Mouse (Mus musculus) ES-E14 (cell line): ENCODE measurements around the gene Pde6c. TPM values are rescaled to one million over a fixed set of nuclear protein-coding genes. Genes with fewer than 3 reads are reported as not detected.

Experiments
- DNase-seq: peaks from one replicate; pipeline ENCODE4 v3.0.0-alpha.2; 2013; ENCODE audit warnings: low read depth, low spot score
- H3K27ac ChIP-seq: 2 replicates; pipeline ENCODE4 v1.5.1; 2012; ENCODE audit warnings: low read depth, mild to moderate bottlenecking, low read length, moderate library complexity, mixed read lengths; ENCODE audit not compliant: poor library complexity, insufficient read depth, severe bottlenecking
- H3K36me3 ChIP-seq: 2 replicates; pipeline ENCODE4 v1.6.1; 2012; ENCODE audit warnings: mild to moderate bottlenecking, low read length, moderate library complexity, mixed read lengths; ENCODE audit not compliant: control insufficient read depth, poor library complexity, insufficient read depth, severe bottlenecking
- H3K4me1 ChIP-seq, 2 experiments: fragments of 150-350 bp in 1 of 2; sonication (generic) in 1 of 2; 2 replicates each; pipeline ENCODE4 v1.6.1; 2012; ENCODE audit warnings: low read length in 2 of 2, mild to moderate bottlenecking in 1 of 2, mixed read lengths in 1 of 2; ENCODE audit not compliant: control insufficient read depth in 2 of 2, insufficient read depth in 2 of 2, poor library complexity in 1 of 2
- H3K4me3 ChIP-seq, 2 experiments: fragments of 150-350 bp in 1 of 2; sonication (generic) in 1 of 2; 2 replicates each; pipeline ENCODE4 v1.5.1; 2012; ENCODE audit warnings: low read length in 2 of 2, low read depth in 1 of 2, mild to moderate bottlenecking in 1 of 2, mixed read lengths in 1 of 2; ENCODE audit not compliant: insufficient read depth in 1 of 2, poor library complexity in 1 of 2, severe bottlenecking in 1 of 2
- H3K9ac ChIP-seq: 2 replicates; pipeline ENCODE4 v1.6.1; 2012; ENCODE audit warnings: low read depth, mild to moderate bottlenecking, low read length, mixed read lengths; ENCODE audit not compliant: poor library complexity, insufficient read depth, severe bottlenecking
- H3K9me3 ChIP-seq: fragments of 150-350 bp; sonication (generic); 2 replicates; pipeline ENCODE4 v1.6.1; 2012; ENCODE audit warnings: low read depth, mild to moderate bottlenecking, low read length; ENCODE audit not compliant: control insufficient read depth, insufficient read depth
- CHD2 ChIP-seq: IDR thresholded peaks from 2 replicates; pipeline ENCODE4 v1.6.1; 2014; ENCODE audit warnings: mild to moderate bottlenecking, low read depth, low read length, inconsistent platforms
- HCFC1 ChIP-seq: IDR thresholded peaks from 2 replicates; pipeline ENCODE4 v1.6.1; 2012; ENCODE audit warnings: low read length, inconsistent platforms, borderline replicate concordance; ENCODE audit not compliant: insufficient read depth
- MAFK ChIP-seq: IDR thresholded peaks from 2 replicates; pipeline ENCODE4 v1.6.1; 2014; ENCODE audit warnings: mild to moderate bottlenecking, low read depth, low read length, inconsistent platforms; ENCODE audit not compliant: insufficient read depth
- ZC3H11A ChIP-seq: IDR thresholded peaks from 2 replicates; pipeline ENCODE4 v1.6.1; 2012; ENCODE audit warnings: low read depth, mild to moderate bottlenecking, inconsistent platforms, low read length, borderline replicate concordance
- ZNF384 ChIP-seq: IDR thresholded peaks from 2 replicates; pipeline ENCODE4 v1.6.1; 2012; ENCODE audit warnings: low read depth, low read length, inconsistent platforms
- in situ Hi-C, 2 experiments: fragments of 600-800 bp; cut with MboI; formaldehyde crosslinking; loops; one replicate each; pipeline ENCODE4 v1.15.1; 2025; ENCODE audit warnings: low sequenced_read_pairs in 2 of 2, inconsistent platforms in 1 of 2; ENCODE audit not compliant: unreplicated experiment in 2 of 2
- total RNA-seq: library from RNA; depleted of rRNA; stranded (reverse); fragments of 300-350 nt; gene quantifications from 2 replicates; pipeline ENCODE4 v1.2.3, GENCODE M21; 2012

Pde6c gene
- total RNA-seq, 1 experiment = not detected

DNA sequence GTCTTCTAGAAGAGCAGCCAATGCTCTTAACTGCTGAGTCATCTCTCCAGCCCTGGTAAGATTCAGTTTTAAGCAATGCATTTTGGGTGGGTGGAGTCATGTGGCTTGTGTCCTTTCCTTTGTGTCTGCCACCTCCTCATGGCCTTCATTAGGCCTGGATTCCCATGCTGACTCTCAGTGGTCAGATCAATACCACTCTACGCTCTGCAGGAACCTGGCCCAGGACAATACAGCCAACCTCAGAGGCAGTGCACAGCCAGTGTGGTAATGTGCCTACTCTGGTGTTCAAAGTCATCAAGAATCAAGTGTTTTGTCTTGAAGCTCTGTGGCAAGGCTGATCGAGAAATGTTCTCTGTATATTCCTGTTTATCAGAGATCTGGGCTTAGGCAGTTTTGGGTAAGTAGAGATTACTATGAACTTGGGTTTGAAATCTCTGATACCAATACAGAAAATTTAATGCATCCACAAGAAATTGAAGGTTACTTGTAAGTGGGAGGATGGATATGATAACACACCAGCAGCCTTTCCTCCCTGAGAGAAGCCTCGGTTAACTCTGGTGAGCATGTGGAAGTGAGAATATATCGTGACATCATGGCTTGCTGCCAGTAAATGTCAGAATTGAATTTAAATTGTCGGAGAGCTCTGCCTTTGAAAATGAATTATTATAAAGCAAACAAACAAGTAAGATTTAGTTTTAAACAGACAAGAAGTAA, 54.2 kb downstream of the Pde6c start:
- TF ChIP-seq ZNF384 (no peak), MAFK (peak; percentile 49; the same call in 1 of the 2 replicates), HCFC1 (no peak), CHD2 (no peak), ZC3H11A (no peak)
- DNase-seq = no peak
- Histone ChIP-seq H3K9ac (no peak overlapping the region), H3K27ac (no peak overlapping the region), H3K4me1 (no peaks in the 10 kb centered on the region), H3K4me3 (no peak overlapping the region), H3K9me3 (no peaks in the 10 kb centered on the region), H3K36me3 (peaks cover 7% of the 10 kb centered on the region; the same call in 1 of the 2 replicates)
- in situ Hi-C loops = loop anchor here in 1 of 2 experiments (25.0 kb wide), 1 partner anchor 224 kb away; no protein-coding TSS in a partner anchor

- Histone ChIP-seq H3K4me1 (no peaks in the 10 kb centered on the region), H3K4me3 (no peak overlapping the region), H3K9ac (no peak overlapping the region), H3K9me3 (no peaks in the 10 kb centered on the region), H3K27ac (no peak overlapping the region), H3K36me3 (peaks cover 7% of the 10 kb centered on the region; the same call in 1 of the 2 replicates)
- in situ Hi-C loops = loop anchor here in 1 of 2 experiments (25.0 kb wide), 1 partner anchor 225 kb away; no protein-coding TSS in a partner anchor
- no peak for TF ChIP-seq ZC3H11A
- TF ChIP-seq MAFK = no peak
- no peak for TF ChIP-seq CHD2
- no peak for TF ChIP-seq HCFC1
- TF ChIP-seq ZNF384 = no peak
- no peak for DNase-seq
Observed at GRCm38 (mm10) chr19:38187345-38187680, 54.7 kb downstream of the Pde6c start.

DNA sequence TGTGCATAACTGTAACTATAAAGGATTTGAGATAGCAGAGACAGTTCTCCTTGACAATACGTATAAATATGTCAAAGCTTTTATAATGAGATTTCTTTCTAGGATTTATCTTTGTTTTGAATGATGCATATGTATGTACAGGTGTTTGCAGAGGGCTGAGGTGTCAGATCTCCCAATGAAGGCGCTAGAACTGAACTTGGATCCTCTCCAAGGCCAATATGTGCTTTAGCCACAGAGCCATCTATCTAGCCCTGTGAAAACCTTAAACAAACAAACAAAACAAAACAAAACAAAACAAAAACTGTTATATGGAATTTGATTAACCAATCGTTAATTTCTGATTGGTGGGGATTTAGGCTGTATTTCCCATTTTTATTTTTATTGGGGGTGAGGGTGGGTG, 58.0 kb downstream of the Pde6c start:
- no peak overlapping the region for H3K9ac ChIP-seq
- TF ChIP-seq ZC3H11A = no peak
- no peak for TF ChIP-seq HCFC1
- TF ChIP-seq CHD2 = no peak
- no peak for TF ChIP-seq MAFK
- no peak overlapping the region for H3K4me3 ChIP-seq
- H3K27ac ChIP-seq = no peak overlapping the region
- H3K9me3 ChIP-seq = no peaks in the 10 kb centered on the region
- no peak for DNase-seq
- H3K4me1 ChIP-seq = no peaks in the 10 kb centered on the region
- in situ Hi-C loops = loop anchor here in 1 of 2 experiments (25.0 kb wide), 1 partner anchor 228 kb away; no protein-coding TSS in a partner anchor
- peaks cover 9% of the 10 kb centered on the region; the same call in 1 of the 2 replicates for H3K36me3 ChIP-seq

GRCm38 (mm10) chr19:38191446-38191845, 58.9 kb downstream of the Pde6c start:
- Histone ChIP-seq H3K9me3 (no peaks in the 10 kb centered on the region), H3K36me3 (peaks cover 8% of the 10 kb centered on the region; the same call in 1 of the 2 replicates), H3K27ac (no peak overlapping the region), H3K4me1 (no peaks in the 10 kb centered on the region), H3K9ac (no peak overlapping the region), H3K4me3 (no peak overlapping the region)
- TF ChIP-seq ZNF384 = no peak
- TF ChIP-seq HCFC1 = no peak
- no peak for TF ChIP-seq MAFK
- no peak for TF ChIP-seq CHD2
- TF ChIP-seq ZC3H11A = no peak
- in situ Hi-C loops = loop anchor here in 1 of 2 experiments (25.0 kb wide), 1 partner anchor 229 kb away; no protein-coding TSS in a partner anchor
- DNase-seq = no peak
